ENCODE assay signal across 9 mouse cellular contexts in genomic region chr19:37237712-37238437, GRCm38 (mm10). TPM values are rescaled to one million over a fixed set of nuclear protein-coding genes. Genes with fewer than 3 reads are reported as not detected.
DNase-seq lines count a peak whose midpoint lies in the region; ATAC-seq lines count a peak whose summit lies in the region.
"Had no signal": no experiment of that assay in that cellular context is flagged by ENCODE, and none has a peak within 500 bp of the region (broad histone marks: within the 10 kb centered on the region; RNA-seq: fewer than 3 reads in every experiment).

No protein-coding gene starts in this region.

- no peak overlapping the region for H3K4me3 ChIP-seq in heart, embryonic 14.5 days (ENCODE audit: control insufficient read depth in 1 of 2, insufficient read depth in 1 of 2, low read depth in 1 of 2, low read length in 2 of 2)
- H3K4me3 ChIP-seq in hindbrain, embryonic 15.5 days: no peak overlapping the region
- no peak overlapping the region for H3K4me3 ChIP-seq in neural tube, embryonic 13.5 days
- H3K4me3 ChIP-seq: embryonic facial prominence, embryonic 15.5 days had no signal

- H3K9me3 ChIP-seq in heart, embryonic 14.5 days (ENCODE audit: control insufficient read depth, low read length): no peaks in the 10 kb centered on the region
- no peaks in the 10 kb centered on the region for H3K9me3 ChIP-seq in hindbrain, embryonic 15.5 days
- no peaks in the 10 kb centered on the region for H3K9me3 ChIP-seq in neural tube, embryonic 13.5 days
- H3K9me3 ChIP-seq: embryonic facial prominence, embryonic 15.5 days had no signal

- no peak overlapping the region for H3K9ac ChIP-seq in heart, embryonic 14.5 days (ENCODE audit: low read length)
- no peak overlapping the region for H3K9ac ChIP-seq in hindbrain, embryonic 15.5 days
- no peak overlapping the region for H3K9ac ChIP-seq in neural tube, embryonic 13.5 days
- H3K9ac ChIP-seq: embryonic facial prominence, embryonic 15.5 days had no signal

- ATAC-seq in heart, embryonic 14.5 days (ENCODE audit: insufficient number of reproducible peaks, insufficient read depth, low FRiP score, low read depth): no peak
- ATAC-seq in hindbrain, embryonic 15.5 days (ENCODE audit: low FRiP score, low read depth): peak; percentile 65
- no peak for ATAC-seq in neural tube, embryonic 13.5 days (ENCODE audit: low read depth)
- no peak for ATAC-seq in cerebellum, adult (ENCODE audit: insufficient number of reproducible peaks, low FRiP score, low TSS enrichment)

- peaks cover 33% of the 10 kb centered on the region for H3K27me3 ChIP-seq in heart, embryonic 14.5 days (ENCODE audit: control insufficient read depth, insufficient read depth, low read length)
- peaks cover 7% of the 10 kb centered on the region; the same call in 1 of the 2 replicates for H3K27me3 ChIP-seq in hindbrain, embryonic 15.5 days
- peaks cover 51% of the 10 kb centered on the region for H3K27me3 ChIP-seq in neural tube, embryonic 13.5 days

- H3K27ac ChIP-seq in heart, embryonic 14.5 days (replicated peaks in 1 of 2; ENCODE audit: control insufficient read depth in 1 of 2, insufficient read depth in 1 of 2, low read depth in 2 of 2, low read length in 2 of 2): no peak overlapping the region
- no peak overlapping the region for H3K27ac ChIP-seq in hindbrain, embryonic 15.5 days (replicated peaks)
- H3K27ac ChIP-seq in neural tube, embryonic 13.5 days (replicated peaks): no peak overlapping the region
- H3K27ac ChIP-seq: embryonic facial prominence, embryonic 15.5 days had no signal

- intact Hi-C loops in heart, postnatal 36 days (cut with DNase I): no loop called here

- H3K36me3 ChIP-seq in heart, embryonic 14.5 days (ENCODE audit: control insufficient read depth, insufficient read depth, low read length): no peaks in the 10 kb centered on the region
- no peaks in the 10 kb centered on the region for H3K36me3 ChIP-seq in hindbrain, embryonic 15.5 days
- no peaks in the 10 kb centered on the region for H3K36me3 ChIP-seq in neural tube, embryonic 13.5 days
- H3K36me3 ChIP-seq: embryonic facial prominence, embryonic 15.5 days had no signal

- peaks cover 2 to 9% of the 10 kb centered on the region in 2 experiments; a peak in 3 of 4 replicates for H3K4me1 ChIP-seq in heart, embryonic 14.5 days (ENCODE audit: control insufficient read depth in 2 of 2, insufficient read depth in 2 of 2, low read length in 2 of 2)
- peaks cover 10% of the 10 kb centered on the region; the same call in 1 of the 2 replicates for H3K4me1 ChIP-seq in hindbrain, embryonic 15.5 days (replicated peaks)
- H3K4me1 ChIP-seq in neural tube, embryonic 13.5 days (replicated peaks): peaks cover 24% of the 10 kb centered on the region

- H3K4me2 ChIP-seq in heart, embryonic 14.5 days (ENCODE audit: low read length): peak overlapping the region; percentile 44
- peak overlapping the region; percentile 26 for H3K4me2 ChIP-seq in hindbrain, embryonic 15.5 days
- H3K4me2 ChIP-seq in neural tube, embryonic 13.5 days: 0 out of 2 replicates have a peak overlapping the region, but pooled peaks have one; percentile 16
- H3K4me2 ChIP-seq: embryonic facial prominence, embryonic 15.5 days had no signal

- WGBS in heart, embryonic 14.5 days: 4% methylated on average over 15 of the region's 15 CpGs
- 9% methylated on average over 15 of the region's 15 CpGs for WGBS in hindbrain, embryonic 15.5 days
- 12% methylated on average over 15 of the region's 15 CpGs for WGBS in neural tube, embryonic 13.5 days

- no peak for DNase-seq in heart, postnatal 36 days
- DNase-seq in c-Kit-positive CD71-positive TER-119-negative erythroid progenitor cells, embryonic 14.5 days (ENCODE audit: low read depth): peak; percentile 81
- DNase-seq in urinary bladder, postnatal 10 days (ENCODE audit: low spot score): no peak
- no peak for DNase-seq in right cerebral cortex, postnatal 25 days

RNA-seq across cellular contexts. Expression of gene Cpeb3, which starts 29.5 kb away (rescaled TPM):
- 8.8 and 8.9 TPM in 2 replicates for polyA plus RNA-seq in heart, embryonic 14.5 days (2014; fragmentation: Nextera tagmentation; extraction: Ambion mirVana)
- 10 to 100 TPM; 77.6 to 93.0 TPM for total RNA-seq in heart, postnatal 36 days (2021)
- polyA plus RNA-seq in hindbrain, embryonic 15.5 days (2015; fragmentation: Nextera tagmentation; extraction: Ambion mirVana): 12.3 and 12.8 TPM in 2 replicates
- polyA plus RNA-seq in neural tube, embryonic 13.5 days (2015; fragmentation: Nextera tagmentation; extraction: Ambion mirVana): 10.4 and 11.2 TPM in 2 replicates

RNA-seq across cellular contexts. Expression of gene March5, which starts 30.5 kb away (rescaled TPM):
- 102 and 104 TPM in 2 replicates for polyA plus RNA-seq in heart, embryonic 14.5 days (2014; fragmentation: Nextera tagmentation; extraction: Ambion mirVana)
- total RNA-seq in heart, postnatal 36 days (2021): 10 to 100 TPM; 76.8 to 88.5 TPM
- polyA plus RNA-seq in hindbrain, embryonic 15.5 days (2015; fragmentation: Nextera tagmentation; extraction: Ambion mirVana): 101 and 104 TPM in 2 replicates
- polyA plus RNA-seq in neural tube, embryonic 13.5 days (2015; fragmentation: Nextera tagmentation; extraction: Ambion mirVana): 130 and 134 TPM in 2 replicates
